Mouse (Mus musculus): ENCODE results near the gene Samd1.

Samd1 gene

GRCm38 (mm10) chr8:83997511-83998141, at the start of gene Samd1:
TSS of gene Samd1 (plus strand) at chr8:83997672.
- no peak for DNase-seq (ENCODE audit: low spot score)

GRCm38 (mm10) chr8:83954749-83955105, 42.7 kb upstream of the Samd1 start:
- DNase-seq (ENCODE audit: low spot score) = no peak

GRCm38 (mm10) chr8:83955106-83955957, 42.1 kb upstream of the Samd1 start, which contains the start of the genes Gm10644 and Asf1b:
TSS of gene Gm10644 (minus strand) at chr8:83955205.
TSS of gene Asf1b (plus strand) at chr8:83955507.
- DNase-seq (ENCODE audit: low spot score) = peak; percentile 92

GRCm38 (mm10) chr8:83955958-83956218, 41.6 kb upstream of the Samd1 start:
- DNase-seq (ENCODE audit: low spot score) = no peak

- no peak for DNase-seq (ENCODE audit: low spot score)
These were observed 40.7 kb upstream of the Samd1 start for GRCm38 (mm10) chr8:83956789-83957188.

- DNase-seq (ENCODE audit: low spot score) = no peak
These were observed 33.3 kb upstream of the Samd1 start for GRCm38 (mm10) chr8:83964015-83964765.

- no peak for DNase-seq (ENCODE audit: low spot score)
These were observed 29.8 kb upstream of the Samd1 start for GRCm38 (mm10) chr8:83967701-83968100.

GRCm38 (mm10) chr8:83971121-83971520, 26.4 kb upstream of the Samd1 start:
- no peak for DNase-seq (ENCODE audit: low spot score)

- no peak for DNase-seq (ENCODE audit: low spot score)
These were observed 25.8 kb upstream of the Samd1 start for GRCm38 (mm10) chr8:83971661-83972060.

GRCm38 (mm10) chr8:83972150-83973120, 25.0 kb upstream of the Samd1 start, which contains the start of gene Prkaca:
TSS of gene Prkaca (plus strand) at chr8:83972993.
- DNase-seq (ENCODE audit: low spot score) = peak; percentile 95

GRCm38 (mm10) chr8:83973161-83974031, 24.1 kb upstream of the Samd1 start:
- no peak for DNase-seq (ENCODE audit: low spot score)

- no peak for DNase-seq (ENCODE audit: low spot score)
These were observed 23.0 kb upstream of the Samd1 start for GRCm38 (mm10) chr8:83974521-83974920.

GRCm38 (mm10) chr8:83976101-83976630, 21.3 kb upstream of the Samd1 start:
- DNase-seq (ENCODE audit: low spot score) = no peak

GRCm38 (mm10) chr8:83976779-83977350, 20.6 kb upstream of the Samd1 start:
- no peak for DNase-seq (ENCODE audit: low spot score)

- DNase-seq (ENCODE audit: low spot score) = no peak
These were observed 19.8 kb upstream of the Samd1 start for GRCm38 (mm10) chr8:83977646-83978045.

GRCm38 (mm10) chr8:83978200-83978599, 19.3 kb upstream of the Samd1 start:
- no peak for DNase-seq (ENCODE audit: low spot score)

GRCm38 (mm10) chr8:83980250-83980649, 17.2 kb upstream of the Samd1 start:
- DNase-seq (ENCODE audit: low spot score) = no peak

GRCm38 (mm10) chr8:83980845-83981244, 16.6 kb upstream of the Samd1 start:
- DNase-seq (ENCODE audit: low spot score) = no peak

- no peak for DNase-seq (ENCODE audit: low spot score)
These were observed 15.9 kb upstream of the Samd1 start for GRCm38 (mm10) chr8:83981533-83981932.

GRCm38 (mm10) chr8:83982449-83982848, 15.0 kb upstream of the Samd1 start:
- no peak for DNase-seq (ENCODE audit: low spot score)
